Mouse (Mus musculus): Measurements from ENCODE around the gene Trip6. TPM values are rescaled to one million over a fixed set of nuclear protein-coding genes. Genes with fewer than 3 reads are reported as not detected.

Trip6 gene
- polyA plus RNA-seq (2012) = 44.6 and 59.3 TPM in 2 replicates

GRCm38 (mm10) chr5:137314193-137315083 is at the start of gene Trip6:
Gene Trip6, minus strand, starts transcription at chr5:137314404.
- no peak for TF ChIP-seq GATA1 (IDR thresholded peaks at IDR 0.05; ENCODE audit: low read length)

GRCm38 (mm10) chr5:137358382-137358781 is 44.2 kb upstream of the Trip6 start:
- no peak for TF ChIP-seq GATA1 (IDR thresholded peaks at IDR 0.05; ENCODE audit: low read length)

- no peak for TF ChIP-seq GATA1 (IDR thresholded peaks at IDR 0.05; ENCODE audit: low read length)
These were observed 39.9 kb upstream of the Trip6 start for GRCm38 (mm10) chr5:137354091-137354490.

- no peak for TF ChIP-seq GATA1 (IDR thresholded peaks at IDR 0.05; ENCODE audit: low read length)
These were observed 38.1 kb upstream of the Trip6 start for GRCm38 (mm10) chr5:137352011-137352975.

GRCm38 (mm10) chr5:137351394-137351793 is 37.2 kb upstream of the Trip6 start:
- TF ChIP-seq GATA1 (IDR thresholded peaks at IDR 0.05; ENCODE audit: low read length) = no peak

- TF ChIP-seq GATA1 (IDR thresholded peaks at IDR 0.05; ENCODE audit: low read length) = no peak
These were observed 36.8 kb upstream of the Trip6 start for GRCm38 (mm10) chr5:137351058-137351380.

- no peak for TF ChIP-seq GATA1 (IDR thresholded peaks at IDR 0.05; ENCODE audit: low read length)
These were observed 36.2 kb upstream of the Trip6 start for GRCm38 (mm10) chr5:137350205-137351057.

GRCm38 (mm10) chr5:137349384-137350204 is 35.4 kb upstream of the Trip6 start, which contains the start of gene Ephb4:
Gene Ephb4, plus strand, starts transcription at chr5:137350109.
- TF ChIP-seq GATA1 (IDR thresholded peaks at IDR 0.05; ENCODE audit: low read length) = no peak

- no peak for TF ChIP-seq GATA1 (IDR thresholded peaks at IDR 0.05; ENCODE audit: low read length)
These were observed 34.5 kb upstream of the Trip6 start for GRCm38 (mm10) chr5:137348482-137349383.

GRCm38 (mm10) chr5:137347856-137348255 is 33.7 kb upstream of the Trip6 start:
- TF ChIP-seq GATA1 (IDR thresholded peaks at IDR 0.05; ENCODE audit: low read length) = no peak

- TF ChIP-seq GATA1 (IDR thresholded peaks at IDR 0.05; ENCODE audit: low read length) = no peak
These were observed 32.8 kb upstream of the Trip6 start for GRCm38 (mm10) chr5:137346983-137347382.

- TF ChIP-seq GATA1 (IDR thresholded peaks at IDR 0.05; ENCODE audit: low read length) = no peak
These were observed 32.2 kb upstream of the Trip6 start for GRCm38 (mm10) chr5:137346388-137346787.

GRCm38 (mm10) chr5:137345821-137346220 is 31.6 kb upstream of the Trip6 start:
- TF ChIP-seq GATA1 (IDR thresholded peaks at IDR 0.05; ENCODE audit: low read length) = no peak

Data from G1E-ER4 (cell line).